Mouse (Mus musculus) monocyte, adult 5-6 weeks (primary cell): Measurements from ENCODE around the gene Dgcr8. TPM values are rescaled to one million over a fixed set of nuclear protein-coding genes. Genes with fewer than 3 reads are reported as not detected.
A peak's percentile ranks its signal among the peaks of the same experiment; 100 is the strongest.

ENCODE experiments used
- ATAC-seq: fragments of 153-309, 156-312 bp; replicated peaks from 2 replicates; pipeline ENCODE4 v1.8.0; 2017; ENCODE audit warnings: mild to moderate bottlenecking; ENCODE audit not compliant: low TSS enrichment, insufficient number of reproducible peaks, severe bottlenecking, poor library complexity, low FRiP score
- total RNA-seq: library from RNA; stranded (forward); fragments of 200-1000, 200-491, 200-594 nt; gene quantifications from 3 replicates; pipeline ENCODE4 v1.2.3, GENCODE M21; 2017

Dgcr8 gene
- total RNA-seq, 1 experiment from 2014 or later: 37.4 TPM

- no peak for ATAC-seq
These were observed 37.9 kb downstream of the Dgcr8 start for GRCm38 (mm10) chr16:18250828-18251790.

GRCm38 (mm10) chr16:18250231-18250630 is 38.8 kb downstream of the Dgcr8 start:
- ATAC-seq: no peak

GRCm38 (mm10) chr16:18249364-18249967 is 39.6 kb downstream of the Dgcr8 start:
- peak; percentile 34; the same call in 1 of the 2 replicates for ATAC-seq

- peak; percentile 83 for ATAC-seq
These were observed 40.3 kb downstream of the Dgcr8 start, which contains the start of the genes Trmt2a and Ranbp1 for GRCm38 (mm10) chr16:18248433-18249363. Gene Trmt2a (plus strand): TSS chr16:18248679. Gene Ranbp1 (minus strand): TSS chr16:18248732.

- ATAC-seq: no peak
These were observed 41.3 kb downstream of the Dgcr8 start for GRCm38 (mm10) chr16:18247521-18248399.

- ATAC-seq: no peak
These were observed 47.5 kb downstream of the Dgcr8 start for GRCm38 (mm10) chr16:18241581-18241980.

- ATAC-seq: no peak
These were observed 52.2 kb downstream of the Dgcr8 start for GRCm38 (mm10) chr16:18236676-18237501.

- ATAC-seq: no peak
These were observed 53.5 kb downstream of the Dgcr8 start for GRCm38 (mm10) chr16:18235389-18236065.

- no peak for ATAC-seq
These were observed 54.2 kb downstream of the Dgcr8 start, which contains the start of gene Zdhhc8 for GRCm38 (mm10) chr16:18234671-18235388. Gene Zdhhc8 (minus strand): TSS chr16:18235136.

GRCm38 (mm10) chr16:18233919-18234670 is 55.0 kb downstream of the Dgcr8 start:
- ATAC-seq: no peak

- no peak for ATAC-seq
These were observed 55.6 kb downstream of the Dgcr8 start for GRCm38 (mm10) chr16:18233451-18233850.

- ATAC-seq: no peak
These were observed 57.6 kb downstream of the Dgcr8 start for GRCm38 (mm10) chr16:18231451-18231850.

- no peak for ATAC-seq
These were observed 58.0 kb downstream of the Dgcr8 start for GRCm38 (mm10) chr16:18231047-18231446.

- ATAC-seq: no peak
These were observed 58.4 kb downstream of the Dgcr8 start for GRCm38 (mm10) chr16:18230617-18231016.

- no peak for ATAC-seq
These were observed 59.4 kb downstream of the Dgcr8 start for GRCm38 (mm10) chr16:18229622-18230021.
